Mouse (Mus musculus): ENCODE measurements around the gene Cenpe.
A peak's percentile ranks its signal among the peaks of the same experiment; 100 is the strongest.
"Not testable (repeated sequence)": the region's sequence is repeated elsewhere in the genome, so short reads cannot be mapped to it uniquely, and the experiment has no call there.

Gene Cenpe

GRCm38 (mm10) chr3:135211805-135212657, at the start of gene Cenpe:
TSS of gene Cenpe (plus strand) at chr3:135212537.
- peak; percentile 78 for DNase-seq (ENCODE audit: low read depth, low spot score)

GRCm38 (mm10) chr3:135171898-135172446, 40.4 kb upstream of the Cenpe start:
- no peak for DNase-seq (ENCODE audit: low read depth, low spot score)

- no peak for DNase-seq (ENCODE audit: low read depth, low spot score)
Measured at GRCm38 (mm10) chr3:135191861-135192260, 20.5 kb upstream of the Cenpe start.

- not testable (repeated sequence) for DNase-seq (ENCODE audit: low read depth, low spot score)
Measured at GRCm38 (mm10) chr3:135198051-135198450, 14.3 kb upstream of the Cenpe start.

- DNase-seq (ENCODE audit: low read depth, low spot score): no peak
Measured at GRCm38 (mm10) chr3:135200409-135201303, 11.7 kb upstream of the Cenpe start.

- DNase-seq (ENCODE audit: low read depth, low spot score): no peak
Measured at GRCm38 (mm10) chr3:135206621-135207020, 5.7 kb upstream of the Cenpe start.

- DNase-seq (ENCODE audit: low read depth, low spot score): no peak
Measured at GRCm38 (mm10) chr3:135212658-135213350, 467 bp downstream of the Cenpe start.

- no peak for DNase-seq (ENCODE audit: low read depth, low spot score)
Measured at GRCm38 (mm10) chr3:135232058-135232457, 19.7 kb downstream of the Cenpe start.

- DNase-seq (ENCODE audit: low read depth, low spot score): no peak
Measured at GRCm38 (mm10) chr3:135232462-135232861, 20.1 kb downstream of the Cenpe start.

- no peak for DNase-seq (ENCODE audit: low read depth, low spot score)
Measured at GRCm38 (mm10) chr3:135245733-135246132, 33.4 kb downstream of the Cenpe start.

GRCm38 (mm10) chr3:135246828-135247227, 34.5 kb downstream of the Cenpe start:
- no peak for DNase-seq (ENCODE audit: low read depth, low spot score)

GRCm38 (mm10) chr3:135249104-135249503, 36.8 kb downstream of the Cenpe start:
- peak; percentile 14 for DNase-seq (ENCODE audit: low read depth, low spot score)

- DNase-seq (ENCODE audit: low read depth, low spot score): no peak
Measured at GRCm38 (mm10) chr3:135251825-135252224, 39.5 kb downstream of the Cenpe start.

GRCm38 (mm10) chr3:135254784-135255183, 42.4 kb downstream of the Cenpe start:
- no peak for DNase-seq (ENCODE audit: low read depth, low spot score)

GRCm38 (mm10) chr3:135258919-135259318, 46.6 kb downstream of the Cenpe start:
- no peak for DNase-seq (ENCODE audit: low read depth, low spot score)

- DNase-seq (ENCODE audit: low read depth, low spot score): no peak
Measured at GRCm38 (mm10) chr3:135260233-135260632, 47.9 kb downstream of the Cenpe start.

- no peak for DNase-seq (ENCODE audit: low read depth, low spot score)
Measured at GRCm38 (mm10) chr3:135268616-135269015, 56.3 kb downstream of the Cenpe start.

- DNase-seq (ENCODE audit: low read depth, low spot score): no peak
Measured at GRCm38 (mm10) chr3:135269391-135269990, 57.2 kb downstream of the Cenpe start.

- DNase-seq (ENCODE audit: low read depth, low spot score): no peak
Measured at GRCm38 (mm10) chr3:135272627-135273026, 60.3 kb downstream of the Cenpe start.

GRCm38 (mm10) chr3:135273047-135273446, 60.7 kb downstream of the Cenpe start:
- DNase-seq (ENCODE audit: low read depth, low spot score): no peak

GRCm38 (mm10) chr3:135280160-135280559, 67.8 kb downstream of the Cenpe start:
- DNase-seq (ENCODE audit: low read depth, low spot score): no peak
